Mouse (Mus musculus): Measurements from ENCODE around the gene Baiap2.

Baiap2 gene

DNA sequence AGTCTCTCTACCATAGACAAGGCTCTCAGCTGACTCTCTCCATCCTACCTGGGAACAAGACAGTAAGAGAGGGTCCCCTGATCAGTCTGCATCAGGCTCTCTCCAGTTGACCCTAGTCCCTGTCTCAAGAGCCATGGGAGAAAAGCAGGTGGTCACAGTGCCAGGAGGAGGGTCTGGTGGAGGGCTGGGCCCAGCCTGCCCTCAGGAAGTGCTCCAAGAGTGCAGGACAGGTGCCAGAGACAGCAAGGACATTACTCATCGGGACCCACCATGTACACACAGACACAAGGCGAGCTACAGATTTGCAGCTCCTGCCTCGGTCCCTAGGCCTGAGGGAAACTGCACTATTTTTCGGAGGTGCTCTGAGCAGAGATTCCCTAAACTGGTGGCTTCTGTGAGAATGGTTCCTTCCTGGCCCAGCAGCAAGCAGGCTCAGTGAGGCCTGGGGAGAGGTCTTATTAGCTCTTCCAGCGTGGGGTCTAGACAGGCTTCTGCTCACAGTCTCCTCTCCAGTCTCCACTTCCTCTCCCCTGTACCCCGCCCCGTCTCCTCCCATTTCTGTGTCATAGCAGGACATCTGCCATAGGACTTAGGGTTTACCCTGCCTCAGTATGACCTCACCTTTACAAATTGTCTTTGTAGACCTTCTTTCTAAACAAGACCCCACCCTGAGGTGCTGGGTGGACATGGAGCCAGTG is 99.7 kb downstream of the Baiap2 start:
- no peak for DNase-seq (ENCODE audit: low spot score)

DNA sequence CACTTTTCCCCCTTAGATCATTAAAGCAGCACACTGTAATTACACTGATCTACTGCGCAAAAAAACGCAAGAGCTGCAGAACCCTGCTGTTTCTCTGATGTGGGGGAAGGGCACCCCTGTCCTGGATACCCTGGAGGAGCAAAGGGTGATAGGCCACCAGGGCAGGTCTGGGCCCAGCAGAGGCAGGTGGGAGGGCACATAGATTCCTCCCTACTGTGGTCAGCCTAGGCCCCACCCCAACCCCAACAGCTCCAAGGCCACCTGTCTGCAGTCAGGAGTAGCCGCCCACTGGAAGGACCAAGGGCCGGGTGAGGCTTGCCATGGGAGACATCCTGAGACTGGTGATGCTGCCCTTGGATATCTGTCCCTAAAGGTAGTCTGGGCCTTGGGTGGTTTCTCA is 102.8 kb downstream of the Baiap2 start:
- DNase-seq (ENCODE audit: low spot score) = no peak

DNA sequence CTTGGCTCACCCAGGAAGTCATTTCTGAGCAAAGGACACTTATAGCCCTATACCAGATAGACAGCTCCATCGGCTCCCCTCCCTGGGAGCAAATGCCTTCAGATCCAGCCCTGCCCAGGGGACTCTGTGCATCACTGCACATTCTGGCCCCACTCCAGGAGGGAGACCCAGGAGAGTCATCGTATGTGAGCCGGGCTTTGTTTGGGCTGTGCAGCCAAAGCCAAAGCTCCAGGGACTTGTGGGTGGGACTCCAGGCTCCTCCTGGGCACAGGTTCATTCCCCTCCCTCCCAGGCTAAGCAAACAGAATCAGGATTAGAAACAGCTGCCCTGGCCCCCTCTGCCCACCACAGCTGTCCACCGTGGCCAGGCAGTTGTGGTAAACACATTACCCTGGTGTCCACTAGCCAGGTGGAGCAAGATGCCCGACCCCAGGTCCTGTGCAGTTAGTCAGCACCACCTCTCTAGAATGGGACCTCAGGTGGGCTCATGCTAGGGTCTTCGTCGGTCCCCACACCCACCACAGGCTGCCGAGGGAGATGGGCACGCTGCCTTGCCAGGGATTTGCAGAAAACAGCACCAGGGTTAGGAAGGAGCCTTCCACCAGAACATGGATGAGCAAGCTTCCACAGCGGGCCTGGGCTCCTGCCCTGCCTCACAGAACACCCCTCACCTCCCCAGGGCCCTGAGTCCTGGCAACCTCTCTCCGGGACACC is 103.4 kb downstream of the Baiap2 start:
- DNase-seq (ENCODE audit: low spot score) = no peak

- DNase-seq (ENCODE audit: low spot score) = no peak
Measured at GRCm38 (mm10) chr11:120046553-120047191, 104.1 kb downstream of the Baiap2 start, which contains the start of gene Aatk. Gene Aatk, minus strand, starts transcription at chr11:120047167.

GRCm38 (mm10) chr11:120047531-120048251 is 105.1 kb downstream of the Baiap2 start:
- DNase-seq (ENCODE audit: low spot score) = no peak

DNA sequence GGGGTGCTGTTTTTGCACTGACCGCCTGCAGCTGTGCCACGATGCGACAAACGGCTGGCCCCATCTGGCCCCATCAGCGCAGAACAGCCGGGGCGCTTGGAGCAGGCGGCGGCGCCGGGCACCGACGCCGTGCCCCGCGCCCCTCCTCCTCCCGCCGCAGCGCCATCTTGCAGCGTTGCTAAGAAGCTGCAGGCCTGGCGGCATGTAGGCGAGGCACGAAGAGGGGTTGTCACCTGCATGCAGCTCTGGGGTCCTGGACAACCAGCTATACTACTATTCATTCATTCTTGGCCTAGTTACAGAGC is 105.6 kb downstream of the Baiap2 start:
- DNase-seq (ENCODE audit: low spot score) = no peak

DNA sequence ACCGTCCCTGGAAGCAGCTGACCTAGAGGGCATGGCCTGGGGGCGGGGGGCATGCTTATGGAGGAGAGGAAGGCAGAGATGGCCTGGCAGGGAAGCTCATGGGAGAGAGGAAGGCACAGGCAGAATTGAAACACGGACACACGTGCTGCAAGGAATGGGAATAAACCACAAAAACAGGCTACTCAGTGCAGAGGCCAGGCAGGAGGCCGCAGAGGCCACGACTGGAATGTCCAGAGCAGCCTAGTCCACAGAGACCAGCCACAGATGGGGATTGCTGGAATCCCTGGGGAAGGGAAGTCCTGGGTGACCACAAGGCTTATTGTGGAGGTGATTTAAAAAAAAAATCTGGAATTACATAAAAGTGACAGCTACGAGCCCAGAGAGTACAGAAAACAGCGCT is 106.5 kb downstream of the Baiap2 start:
- no peak for DNase-seq (ENCODE audit: low spot score)

- no peak for DNase-seq (ENCODE audit: low spot score)
Measured at GRCm38 (mm10) chr11:120051124-120051811, 108.7 kb downstream of the Baiap2 start.

- no peak for DNase-seq (ENCODE audit: low spot score)
Measured at GRCm38 (mm10) chr11:120052274-120052673, 109.7 kb downstream of the Baiap2 start.

- no peak for DNase-seq (ENCODE audit: low spot score)
Measured at GRCm38 (mm10) chr11:120053846-120054245, 111.3 kb downstream of the Baiap2 start.

DNA sequence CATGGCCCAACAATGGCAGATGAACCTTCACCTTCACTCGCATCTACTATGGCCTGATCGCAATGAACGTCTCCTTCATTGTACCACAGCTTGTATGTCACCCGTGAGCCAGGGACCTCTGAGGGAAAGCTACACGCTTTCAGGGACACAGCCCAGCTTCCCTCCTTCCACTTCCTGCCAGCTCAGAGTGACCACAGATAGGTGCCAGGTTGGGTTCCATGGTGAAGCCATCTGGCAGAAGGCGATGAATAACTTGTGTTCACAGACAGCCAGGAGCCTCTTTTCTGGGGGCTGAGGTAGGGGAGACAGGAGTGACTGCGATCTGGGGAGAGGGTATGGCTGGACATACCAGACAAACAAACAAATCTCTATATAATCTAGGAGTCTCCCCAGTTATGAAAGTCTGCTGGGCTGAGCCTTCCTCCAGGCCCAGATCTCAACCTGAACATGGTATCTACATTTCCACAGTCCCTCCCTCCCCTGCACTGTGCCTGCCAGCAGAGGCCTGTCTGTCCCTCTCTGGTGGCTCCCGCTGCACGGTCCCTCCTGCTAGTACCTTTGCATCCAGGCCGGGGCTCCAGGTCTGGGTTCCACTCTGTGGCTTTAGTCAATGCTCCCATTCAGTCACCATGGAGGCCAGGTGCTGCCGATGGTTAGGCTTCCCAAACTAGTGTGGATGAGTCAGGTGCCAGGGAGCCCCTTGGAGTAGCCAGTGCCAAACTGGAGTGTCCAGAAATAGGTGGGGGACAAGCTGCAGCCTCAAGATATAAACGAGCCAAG is 113.6 kb downstream of the Baiap2 start:
- DNase-seq (ENCODE audit: low spot score) = no peak

All from adipocyte (in vitro differentiated cells).